Mouse (Mus musculus) cortical plate, adult 2 months (tissue): ENCODE measurements around the gene 4932438H23Rik.

Experiments used
- CTCF ChIP-seq: fragments of 200-500 bp; IDR thresholded peaks from 2 replicates; pipeline ENCODE4 v1.5.1; 2011; ENCODE audit warnings: mild to moderate bottlenecking, control low read depth, low read length; ENCODE audit not compliant: insufficient read depth; ENCODE audit errors: extremely low read depth
- POLR2A ChIP-seq: fragments of 200-500 bp; IDR thresholded peaks from 2 replicates; pipeline ENCODE4 v1.6.1; 2011; ENCODE audit warnings: mild to moderate bottlenecking, low read length, control low read depth; ENCODE audit not compliant: insufficient read depth; ENCODE audit errors: extremely low read depth

GRCm38 (mm10) chr16:91095022-91095421 is at the start of gene 4932438H23Rik:
- TF ChIP-seq CTCF (no peak), POLR2A (no peak)
